Mouse (Mus musculus): ENCODE measurements around the gene H2-K1.
"Not testable (repeated sequence)": the region's sequence is repeated elsewhere in the genome, so short reads cannot be mapped to it uniquely, and the experiment has no call there.

The H2-K1 gene

GRCm38 (mm10) chr17:33982136-33982535, 18.0 kb downstream of the H2-K1 start:
- not testable (repeated sequence) for DNase-seq (ENCODE audit: low read depth, low spot score)

- DNase-seq (ENCODE audit: low read depth, low spot score): not testable (repeated sequence)
Observed at GRCm38 (mm10) chr17:33981192-33981909, 18.8 kb downstream of the H2-K1 start.

- no peak for DNase-seq (ENCODE audit: low read depth, low spot score)
Observed at GRCm38 (mm10) chr17:33980181-33981035, 19.7 kb downstream of the H2-K1 start.

- no peak for DNase-seq (ENCODE audit: low read depth, low spot score)
Observed at GRCm38 (mm10) chr17:33979512-33980050, 20.6 kb downstream of the H2-K1 start.

GRCm38 (mm10) chr17:33978631-33979031, 21.5 kb downstream of the H2-K1 start:
- DNase-seq (ENCODE audit: low read depth, low spot score): peak; percentile 41

GRCm38 (mm10) chr17:33977861-33978557, 22.1 kb downstream of the H2-K1 start:
- DNase-seq (ENCODE audit: low read depth, low spot score): no peak

GRCm38 (mm10) chr17:33973572-33973971, 26.6 kb downstream of the H2-K1 start:
- DNase-seq (ENCODE audit: low read depth, low spot score): no peak

- no peak for DNase-seq (ENCODE audit: low read depth, low spot score)
Observed at GRCm38 (mm10) chr17:33972691-33973090, 27.5 kb downstream of the H2-K1 start.

- no peak for DNase-seq (ENCODE audit: low read depth, low spot score)
Observed at GRCm38 (mm10) chr17:33969394-33969793, 30.8 kb downstream of the H2-K1 start.

GRCm38 (mm10) chr17:33968927-33969326, 31.2 kb downstream of the H2-K1 start:
- peak; percentile 69 for DNase-seq (ENCODE audit: low read depth, low spot score)

- DNase-seq (ENCODE audit: low read depth, low spot score): peak; percentile 76
Observed at GRCm38 (mm10) chr17:33968489-33968888, 31.7 kb downstream of the H2-K1 start.

GRCm38 (mm10) chr17:33965846-33966550, 34.1 kb downstream of the H2-K1 start:
- DNase-seq (ENCODE audit: low read depth, low spot score): no peak

- DNase-seq (ENCODE audit: low read depth, low spot score): no peak
Observed at GRCm38 (mm10) chr17:33965082-33965845, 34.9 kb downstream of the H2-K1 start.

- no peak for DNase-seq (ENCODE audit: low read depth, low spot score)
Observed at GRCm38 (mm10) chr17:33962876-33963275, 37.3 kb downstream of the H2-K1 start.

GRCm38 (mm10) chr17:33959948-33960347, 40.2 kb downstream of the H2-K1 start:
- DNase-seq (ENCODE audit: low read depth, low spot score): no peak

- DNase-seq (ENCODE audit: low read depth, low spot score): no peak
Observed at GRCm38 (mm10) chr17:33959135-33959534, 41.0 kb downstream of the H2-K1 start.

- no peak for DNase-seq (ENCODE audit: low read depth, low spot score)
Observed at GRCm38 (mm10) chr17:33958451-33958850, 41.7 kb downstream of the H2-K1 start.

GRCm38 (mm10) chr17:33957493-33957892, 42.7 kb downstream of the H2-K1 start:
- no peak for DNase-seq (ENCODE audit: low read depth, low spot score)

GRCm38 (mm10) chr17:33956336-33956735, 43.8 kb downstream of the H2-K1 start:
- no peak for DNase-seq (ENCODE audit: low read depth, low spot score)

GRCm38 (mm10) chr17:33955555-33956214, 44.5 kb downstream of the H2-K1 start, which contains the start of the genes Vps52 and Rps18:
Gene Vps52, plus strand, starts transcription at chr17:33955812.
Gene Rps18, minus strand, starts transcription at chr17:33956001.
- peak; percentile 98 for DNase-seq (ENCODE audit: low read depth, low spot score)

Data from mesoderm, embryonic 11.5 days (tissue).